ENCODE assay signal across 9 mouse cellular contexts in the genomic region with DNA sequence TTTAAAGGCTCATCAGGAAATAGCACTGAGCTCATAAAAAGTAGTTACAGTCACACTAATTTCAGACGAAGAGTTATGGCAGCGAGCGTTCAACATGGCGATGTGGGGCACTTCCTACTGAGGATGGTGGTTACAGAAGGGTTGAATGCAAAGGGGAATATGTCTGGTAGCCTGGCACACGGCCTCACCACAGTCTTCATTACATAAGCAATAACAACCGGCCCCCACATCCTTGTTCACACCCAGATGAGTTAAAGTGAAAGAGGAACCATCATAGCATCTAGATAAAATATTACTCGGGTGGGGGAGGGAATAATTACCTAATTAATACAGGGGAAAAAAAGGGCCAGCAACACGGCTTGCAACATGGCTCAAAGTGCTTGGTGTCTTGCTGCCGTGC. TPM values are rescaled to one million over a fixed set of nuclear protein-coding genes. Genes with fewer than 3 reads are reported as not detected.
A peak's percentile ranks its signal among the peaks of the same experiment; 100 is the strongest.
DNase-seq lines count a peak whose midpoint lies in the region; ATAC-seq lines count a peak whose summit lies in the region.
"Had no signal": no experiment of that assay in that cellular context is flagged by ENCODE, and none has a peak within 500 bp of the region (broad histone marks: within the 10 kb centered on the region; RNA-seq: fewer than 3 reads in every experiment).

No protein-coding gene starts in this region.

- ATAC-seq in megakaryocyte-erythroid progenitor cell, adult 5-6 weeks (replicated peaks; ENCODE audit: low FRiP score, low TSS enrichment, poor library complexity, severe bottlenecking), result peak; percentile 52

- DNase-seq in 416B (ENCODE audit: low read depth) (peak; percentile 91), A20 (ENCODE audit: low read depth, low spot score) (peak; percentile 93)
- DNase-seq in c-Kit-positive CD71-negative TER-119-negative erythroid progenitor cells, embryonic 14.5 days (ENCODE audit: low read depth), result peak; percentile 36
- DNase-seq in cerebellum, adult 11-12 months, result no peak
- DNase-seq in thymus, postnatal 4 days, result no peak
- DNase-seq in urinary bladder, adult 2 months (ENCODE audit: low spot score), result no peak
- DNase-seq: kidney, postnatal 10 days; thymus, adult 18-20 months had no signal

RNA-seq across cellular contexts. Expression of gene Cdc42se2, which starts 20.2 kb away (rescaled TPM):
- 27.9 and 28.2 TPM in 2 replicates for total RNA-seq in megakaryocyte-erythroid progenitor cell, adult 5-6 weeks (2014; fragmentation: Nextera tagmentation)
- total RNA-seq in megakaryocyte-erythroid progenitor cell, adult 5-6 weeks (2017), result 33.2 and 50.7 TPM in 2 replicates
- polyA plus RNA-seq in urinary bladder, adult 2 months (2012; rRNA removed), result 23.9 and 26.4 TPM in 2 replicates

RNA-seq across cellular contexts. Expression of gene Lyrm7, which starts 53.0 kb away (rescaled TPM):
- 6.1 and 11.0 TPM in 2 replicates for total RNA-seq in megakaryocyte-erythroid progenitor cell, adult 5-6 weeks (2014; fragmentation: Nextera tagmentation)
- 1.9 and 11.9 TPM in 2 replicates for total RNA-seq in megakaryocyte-erythroid progenitor cell, adult 5-6 weeks (2017)
- 5.0 and 6.3 TPM in 2 replicates for polyA plus RNA-seq in urinary bladder, adult 2 months (2012; rRNA removed)

RNA-seq across cellular contexts. Expression of gene Hint1, which starts 58.5 kb away (rescaled TPM):
- total RNA-seq in megakaryocyte-erythroid progenitor cell, adult 5-6 weeks (2014; fragmentation: Nextera tagmentation), result 531 and 641 TPM in 2 replicates
- total RNA-seq in megakaryocyte-erythroid progenitor cell, adult 5-6 weeks (2017), result 368 and 454 TPM in 2 replicates
- 453 and 489 TPM in 2 replicates for polyA plus RNA-seq in urinary bladder, adult 2 months (2012; rRNA removed)

Comparison
In these comparisons a context has a peak if more than half of its experiments do, and no peak if none do; other contexts are left out.
1. DNase-seq: peak in 416B (single experiment), A20 (single experiment) and c-Kit-positive CD71-negative TER-119-negative erythroid progenitor cells, embryonic 14.5 days (single experiment); none in cerebellum, adult 11-12 months (single experiment), thymus, postnatal 4 days (single experiment) and urinary bladder, adult 2 months (single experiment).